Mouse (Mus musculus) gastrocnemius, postnatal 14 days (tissue): Measurements from ENCODE around the gene Trpm3. TPM values are rescaled to one million over a fixed set of nuclear protein-coding genes. Genes with fewer than 3 reads are reported as not detected.
"Not testable (repeated sequence)": the region's sequence is repeated elsewhere in the genome, so short reads cannot be mapped to it uniquely, and the experiment has no call there.

Source experiments
- DNase-seq: peaks from one replicate; pipeline ENCODE4 v3.0.0; 2021; ENCODE audit warnings: mixed read lengths
- intact Hi-C: fragments of 180-260 bp; cut with DNase I; formaldehyde crosslinking; loops from one replicate; pipeline ENCODE4 v1.15.1; 2025; ENCODE audit warnings: low total_unique reads
- total RNA-seq, 2 experiments: library from RNA; stranded (reverse); gene quantifications; 2 replicates each; pipeline ENCODE4 v1.2.3; 2021

Gene Trpm3
- total RNA-seq, 2 experiments from 2014 or later = 1.5 TPM

GRCm38 (mm10) chr19:22800471-22800870, 661.6 kb downstream of the Trpm3 start:
- intact Hi-C loops = no loop called here
- no peak for DNase-seq

GRCm38 (mm10) chr19:22803396-22803795, 664.5 kb downstream of the Trpm3 start:
- DNase-seq = no peak
- intact Hi-C loops = no loop called here

- DNase-seq = no peak
- intact Hi-C loops = no loop called here
Measured at GRCm38 (mm10) chr19:22804311-22804710, 665.5 kb downstream of the Trpm3 start.

GRCm38 (mm10) chr19:22810247-22810646, 671.4 kb downstream of the Trpm3 start:
- DNase-seq = no peak
- intact Hi-C loops = no loop called here

GRCm38 (mm10) chr19:22821741-22822140, 682.9 kb downstream of the Trpm3 start:
- no peak for DNase-seq
- intact Hi-C loops = no loop called here

GRCm38 (mm10) chr19:22823491-22823981, 684.7 kb downstream of the Trpm3 start:
- DNase-seq = no peak
- intact Hi-C loops = no loop called here

- intact Hi-C loops = no loop called here
- DNase-seq = no peak
Measured at GRCm38 (mm10) chr19:22825812-22826211, 687.0 kb downstream of the Trpm3 start.

GRCm38 (mm10) chr19:22828198-22828742, 689.4 kb downstream of the Trpm3 start:
- intact Hi-C loops = no loop called here
- no peak for DNase-seq

- no peak for DNase-seq
- intact Hi-C loops = no loop called here
Measured at GRCm38 (mm10) chr19:22841081-22842040, 702.5 kb downstream of the Trpm3 start.

GRCm38 (mm10) chr19:22842697-22843096, 703.9 kb downstream of the Trpm3 start:
- intact Hi-C loops = no loop called here

GRCm38 (mm10) chr19:22847696-22848095, 708.9 kb downstream of the Trpm3 start:
- no peak for DNase-seq
- intact Hi-C loops = no loop called here

More at GRCm38 (mm10) chr19:22842697-22843096, 703.9 kb downstream of the Trpm3 start:
- DNase-seq = no peak

- intact Hi-C loops = no loop called here
- DNase-seq = no peak
Measured at GRCm38 (mm10) chr19:22848251-22848650, 709.4 kb downstream of the Trpm3 start.

- DNase-seq = no peak
- intact Hi-C loops = no loop called here
Measured at GRCm38 (mm10) chr19:22848783-22849576, 710.1 kb downstream of the Trpm3 start.

- intact Hi-C loops, DNase-seq: not testable (repeated sequence)
Measured at GRCm38 (mm10) chr19:22851423-22851822, 712.6 kb downstream of the Trpm3 start.

- DNase-seq = no peak
- intact Hi-C loops = no loop called here
Measured at GRCm38 (mm10) chr19:22859644-22860043, 720.8 kb downstream of the Trpm3 start.

GRCm38 (mm10) chr19:22867456-22867855, 728.6 kb downstream of the Trpm3 start:
- intact Hi-C loops = no loop called here
- no peak for DNase-seq

GRCm38 (mm10) chr19:22869853-22870252, 731.0 kb downstream of the Trpm3 start:
- DNase-seq = no peak
- intact Hi-C loops = no loop called here

GRCm38 (mm10) chr19:22872456-22872855, 733.6 kb downstream of the Trpm3 start:
- intact Hi-C loops = no loop called here
- no peak for DNase-seq

- intact Hi-C loops = no loop called here
- no peak for DNase-seq
Measured at GRCm38 (mm10) chr19:22880199-22880598, 741.4 kb downstream of the Trpm3 start.

- no peak for DNase-seq
- intact Hi-C loops = loop anchor here (2.0 kb wide), 1 partner anchor 330 kb away; no protein-coding TSS in a partner anchor
Measured at GRCm38 (mm10) chr19:22882670-22883111, 743.8 kb downstream of the Trpm3 start.
